Mouse (Mus musculus) embryonic stem cell, embryonic (primary cell): ENCODE results near the gene Smarcd2.

Experiments
- CTCF ChIA-PET, 4 experiments: fragments of 300-600 bp in 2 of 4; fragments of 350-600 bp in 2 of 4; sonication (Branson Sonifier 250); formaldehyde crosslinking; loops; one replicate each; lab custom pipeline; 2022; ENCODE audit warnings: inconsistent platforms in 2 of 4; lab: Charles Lee
- POLR2A ChIA-PET, 4 experiments: fragments of 300-600 bp in 2 of 4; fragments of 350-600 bp in 2 of 4; sonication (Branson Sonifier 250); formaldehyde crosslinking; loops; one replicate each; lab custom pipeline; 2022; ENCODE audit warnings: antibody characterized with exemption in 4 of 4, inconsistent platforms in 1 of 4; lab: Charles Lee

The Smarcd2 gene

GRCm38 (mm10) chr11:106272644-106273310, at the start of gene Smarcd2:
Gene Smarcd2, minus strand, starts transcription at chr11:106272972.
- ChIA-PET POLR2A (interaction anchor here (0.6 to 12.2 kb wide), 45 partner anchors 10 to 516 kb away, joined by 3 to 172 read pairs (median 4); partner anchors contain the start of genes Ccdc47 (in 4 of the 4), Ddx42 (in 4 of the 4), Cep95 (in 2 of the 4) and Ddx5 (in 2 of the 4)), CTCF (interaction anchor here in 2 of 4 experiments (0.7 to 1.3 kb wide), 5 partner anchors 16 to 340 kb away, joined by 3 to 8 read pairs (median 4); partner anchors contain the start of genes Ccdc47 (in 1 of the 2), Ddx42 (in 1 of the 2) and Tex2 (in 1 of the 2))

- ChIA-PET POLR2A (interaction anchor here in 3 of 4 experiments (0.6 to 2.2 kb wide), 9 partner anchors 9 to 182 kb away, joined by 3 to 7 read pairs (median 4); no protein-coding TSS in a partner anchor), CTCF (interaction anchor here in 3 of 4 experiments (0.7 to 1.5 kb wide), 6 partner anchors 10 to 185 kb away, joined by 3 to 4 read pairs (median 3); no protein-coding TSS in a partner anchor)
These were observed 45.9 kb upstream of the Smarcd2 start for GRCm38 (mm10) chr11:106318406-106319366.

GRCm38 (mm10) chr11:106317801-106318200, 45.0 kb upstream of the Smarcd2 start:
- ChIA-PET POLR2A (interaction anchor here in 3 of 4 experiments (0.6 to 2.2 kb wide), 4 partner anchors 10 to 70 kb away, joined by 3 to 6 read pairs (median 4); no protein-coding TSS in a partner anchor), CTCF (interaction anchor here in 1 of 4 experiments (0.7 kb wide), 1 partner anchor 186 kb away, joined by 3 read pairs; no protein-coding TSS in a partner anchor)

- ChIA-PET CTCF (no interaction called here), POLR2A (no interaction called here)
These were observed 43.6 kb upstream of the Smarcd2 start for GRCm38 (mm10) chr11:106316416-106316815.

- ChIA-PET CTCF (interaction anchor here in 1 of 4 experiments (0.7 to 2.7 kb wide), 3 partner anchors 12 to 48 kb away, joined by 3 to 16 read pairs (median 3); no protein-coding TSS in a partner anchor), POLR2A (interaction anchor here in 2 of 4 experiments (0.6 to 1.5 kb wide), 10 partner anchors 14 to 187 kb away, joined by 3 to 6 read pairs (median 3); partner anchors contain the start of genes Ccdc47 (in 1 of the 2), Ern1 (in 1 of the 2) and Tcam1 (in 1 of the 2))
These were observed 41.6 kb upstream of the Smarcd2 start, which contains the start of gene Cd79b for GRCm38 (mm10) chr11:106314333-106314812. Gene Cd79b, minus strand, starts transcription at chr11:106314762.

GRCm38 (mm10) chr11:106313533-106313932, 40.8 kb upstream of the Smarcd2 start:
- ChIA-PET CTCF (interaction anchor here in 2 of 4 experiments (0.5 to 2.7 kb wide), 6 partner anchors 10 to 346 kb away, joined by 3 to 16 read pairs (median 4); partner anchors contain the start of genes Ace (in 1 of the 2) and Prr29 (in 1 of the 2)), POLR2A (interaction anchor here in 3 of 4 experiments (0.7 to 1.5 kb wide), 7 partner anchors 11 to 120 kb away, joined by 3 to 6 read pairs (median 3); partner anchors contain the start of genes Ccdc47 (in 1 of the 3) and Tcam1 (in 1 of the 3))

- CTCF ChIA-PET = no interaction called here
- POLR2A ChIA-PET = interaction anchor here in 2 of 4 experiments (1.3 to 2.6 kb wide), 2 partner anchors 9 to 191 kb away, joined by 3 to 12 read pairs; no protein-coding TSS in a partner anchor
These were observed 37.4 kb upstream of the Smarcd2 start for GRCm38 (mm10) chr11:106310123-106310522.

GRCm38 (mm10) chr11:106308162-106308561, 35.4 kb upstream of the Smarcd2 start:
- ChIA-PET CTCF (interaction anchor here (0.6 to 2.2 kb wide), 7 partner anchors 11 to 184 kb away, joined by 3 to 8 read pairs (median 4); partner anchors contain the start of genes Prr29 (in 1 of the 4) and Tcam1 (in 1 of the 4)), POLR2A (interaction anchor here in 3 of 4 experiments (0.6 to 3.1 kb wide), 13 partner anchors 10 to 193 kb away, joined by 3 to 13 read pairs (median 4); partner anchors contain the start of gene Smarcd2 (in 1 of the 3))

- POLR2A ChIA-PET = interaction anchor here in 2 of 4 experiments (0.6 to 3.1 kb wide), 9 partner anchors 10 to 223 kb away, joined by 3 to 13 read pairs (median 5); partner anchors contain the start of genes Map3k3 (in 1 of the 2) and Smarcd2 (in 1 of the 2)
- CTCF ChIA-PET = interaction anchor here (0.6 to 2.2 kb wide), 4 partner anchors 59 to 321 kb away, joined by 4 to 8 read pairs (median 4); partner anchors contain the start of gene Prr29 (in 1 of the 4)
These were observed 34.7 kb upstream of the Smarcd2 start for GRCm38 (mm10) chr11:106307432-106307831.

GRCm38 (mm10) chr11:106306758-106307157, 34.0 kb upstream of the Smarcd2 start:
- POLR2A ChIA-PET = interaction anchor here in 2 of 4 experiments (0.9 to 3.1 kb wide), 7 partner anchors 16 to 222 kb away, joined by 3 to 13 read pairs (median 5); partner anchors contain the start of genes Map3k3 (in 1 of the 2) and Smarcd2 (in 1 of the 2)
- CTCF ChIA-PET = interaction anchor here in 3 of 4 experiments (0.5 to 2.2 kb wide), 4 partner anchors 60 to 553 kb away, joined by 3 to 8 read pairs (median 4); no protein-coding TSS in a partner anchor

GRCm38 (mm10) chr11:106306065-106306385, 33.3 kb upstream of the Smarcd2 start:
- ChIA-PET POLR2A (interaction anchor here in 2 of 4 experiments (0.5 to 3.1 kb wide), 3 partner anchors 12 to 112 kb away, joined by 3 to 13 read pairs (median 6); no protein-coding TSS in a partner anchor), CTCF (no interaction called here)

- ChIA-PET POLR2A (interaction anchor here in 2 of 4 experiments (0.5 to 0.9 kb wide), 2 partner anchors 12 to 112 kb away, joined by 3 to 6 read pairs; no protein-coding TSS in a partner anchor), CTCF (no interaction called here)
These were observed 32.7 kb upstream of the Smarcd2 start for GRCm38 (mm10) chr11:106305348-106306064.

GRCm38 (mm10) chr11:106302634-106303033, 29.9 kb upstream of the Smarcd2 start:
- ChIA-PET POLR2A (interaction anchor here in 3 of 4 experiments (0.5 to 1.8 kb wide), 9 partner anchors 11 to 219 kb away, joined by 3 to 5 read pairs (median 3); partner anchors contain the start of gene Map3k3 (in 1 of the 3)), CTCF (interaction anchor here (0.5 to 2.5 kb wide), 48 partner anchors 9 to 1773 kb away, joined by 3 to 16 read pairs (median 4); partner anchors contain the start of genes Tcam1 (in 2 of the 4), Cd79b (in 1 of the 4), Map3k3 (in 1 of the 4) and Prr29 (in 1 of the 4))

GRCm38 (mm10) chr11:106301765-106302164, 29.0 kb upstream of the Smarcd2 start, which contains the start of gene Gh:
Gene Gh, minus strand, starts transcription at chr11:106301865.
- ChIA-PET POLR2A (interaction anchor here in 1 of 4 experiments (1.4 kb wide), 1 partner anchor 27 kb away, joined by 5 read pairs; no protein-coding TSS in a partner anchor), CTCF (interaction anchor here in 2 of 4 experiments (1.3 to 2.5 kb wide), 7 partner anchors 11 to 200 kb away, joined by 3 to 16 read pairs (median 8); partner anchors contain the start of genes Cd79b (in 1 of the 2) and Tcam1 (in 1 of the 2))

GRCm38 (mm10) chr11:106291861-106292260, 19.1 kb upstream of the Smarcd2 start:
- POLR2A ChIA-PET = interaction anchor here in 1 of 4 experiments (0.8 to 1.3 kb wide), 5 partner anchors 19 to 76 kb away, joined by 3 read pairs; partner anchors contain the start of genes Ccdc47 and Smarcd2

More at GRCm38 (mm10) chr11:106291861-106292260, 19.1 kb upstream of the Smarcd2 start:
- CTCF ChIA-PET = interaction anchor here in 1 of 4 experiments (1.0 to 1.2 kb wide), 2 partner anchors 35 to 364 kb away, joined by 3 to 4 read pairs; no protein-coding TSS in a partner anchor
